Mouse (Mus musculus): ENCODE results near the gene Utrn. TPM values are rescaled to one million over a fixed set of nuclear protein-coding genes. Genes with fewer than 3 reads are reported as not detected.

Gene Utrn
- polyA plus RNA-seq, 1 experiment from 2014 or later, result 88.4 TPM

DNA sequence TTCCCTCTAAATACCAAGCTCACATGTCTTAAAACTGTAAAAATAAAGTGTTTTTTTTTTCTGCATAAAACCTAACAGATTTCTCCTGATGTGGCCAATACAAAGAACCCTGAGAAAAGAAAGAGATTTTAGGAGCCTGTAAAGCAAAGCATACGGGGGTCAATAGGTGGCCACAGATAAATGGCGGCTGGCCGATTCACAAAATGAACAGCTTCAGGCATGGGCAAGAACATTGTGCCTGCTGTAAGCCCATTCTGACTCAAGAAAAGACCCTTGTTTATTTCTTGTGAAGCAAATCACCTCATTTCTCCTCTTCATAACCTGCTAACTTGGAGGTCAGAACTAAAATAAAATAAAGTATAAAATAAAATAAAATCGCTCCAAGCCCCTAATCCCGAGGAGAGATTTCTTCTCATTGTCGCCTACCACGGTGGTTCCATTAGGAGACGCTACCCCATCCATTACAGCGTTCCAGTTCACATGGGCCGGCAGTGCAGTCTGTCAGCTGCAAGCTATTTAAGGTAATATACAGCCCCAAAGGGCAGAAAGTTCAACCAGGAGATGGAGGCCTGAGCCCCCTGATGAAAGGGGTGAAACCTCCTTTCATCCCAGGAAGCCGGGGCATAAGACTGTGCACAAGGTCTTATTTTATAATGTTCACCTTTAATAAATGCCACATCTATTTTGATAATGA, 316.8 kb downstream of the Utrn start:
- no peak for DNase-seq (ENCODE audit: low spot score)
- Histone ChIP-seq H3K36me3 (ENCODE audit: insufficient read depth, low read length) (no peaks in the 10 kb centered on the region), H3K4me3 (ENCODE audit: low read depth, low read length) (no peak overlapping the region), H3K4me1 (ENCODE audit: insufficient read depth, low read depth, low read length) (peaks cover 3% of the 10 kb centered on the region; the same call in 1 of the 2 replicates), H3K27ac (ENCODE audit: low read length) (no peak overlapping the region), H3K9ac (replicated peaks; ENCODE audit: low read depth) (no peak overlapping the region), H3K9me3 (ENCODE audit: low read length) (no peaks in the 10 kb centered on the region), H3K27me3 (replicated peaks; ENCODE audit: insufficient read depth, low read length) (no peaks in the 10 kb centered on the region), H3K4me2 (replicated peaks; ENCODE audit: low read depth, low read length) (no peak overlapping the region)
- ATAC-seq, result no peak
- WGBS, result 69% methylated on average over 11 of the region's 11 CpGs
- no peak for TF ChIP-seq EP300 (IDR thresholded peaks at IDR 0.05)
- no peak for TF ChIP-seq CTCF (IDR thresholded peaks at IDR 0.05)

DNA sequence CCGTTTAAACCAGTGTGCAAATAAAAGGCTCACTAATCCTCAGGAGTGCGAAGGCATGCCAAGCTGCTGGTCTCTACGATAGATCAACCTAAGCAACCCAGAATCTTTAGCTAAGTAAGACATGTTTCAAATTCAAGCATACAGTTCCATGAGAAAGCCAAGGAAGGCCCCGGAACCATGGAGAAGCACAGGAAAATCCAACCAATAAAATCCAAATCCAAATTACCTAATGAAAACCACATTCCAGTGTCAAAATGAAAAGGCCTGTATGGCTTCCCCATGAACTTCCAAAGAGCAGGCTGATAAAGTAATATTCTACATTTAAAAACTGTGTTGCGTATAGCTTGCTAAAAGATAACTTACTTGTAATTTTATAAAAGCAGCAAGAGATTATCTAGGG, 317.4 kb downstream of the Utrn start:
- Histone ChIP-seq H3K9ac (replicated peaks; ENCODE audit: low read depth) (no peak overlapping the region), H3K4me3 (ENCODE audit: low read depth, low read length) (no peak overlapping the region), H3K9me3 (ENCODE audit: low read length) (no peaks in the 10 kb centered on the region), H3K4me1 (ENCODE audit: insufficient read depth, low read depth, low read length) (peaks cover 6% of the 10 kb centered on the region; the same call in 1 of the 2 replicates), H3K4me2 (replicated peaks; ENCODE audit: low read depth, low read length) (no peak overlapping the region), H3K27me3 (replicated peaks; ENCODE audit: insufficient read depth, low read length) (no peaks in the 10 kb centered on the region), H3K36me3 (ENCODE audit: insufficient read depth, low read length) (no peaks in the 10 kb centered on the region), H3K27ac (ENCODE audit: low read length) (no peak overlapping the region)
- TF ChIP-seq CTCF (IDR thresholded peaks at IDR 0.05) (no peak), EP300 (IDR thresholded peaks at IDR 0.05) (no peak)
- no peak for ATAC-seq
- no peak for DNase-seq (ENCODE audit: low spot score)
- WGBS, result 76% methylated on average over 5 of the region's 5 CpGs

DNA sequence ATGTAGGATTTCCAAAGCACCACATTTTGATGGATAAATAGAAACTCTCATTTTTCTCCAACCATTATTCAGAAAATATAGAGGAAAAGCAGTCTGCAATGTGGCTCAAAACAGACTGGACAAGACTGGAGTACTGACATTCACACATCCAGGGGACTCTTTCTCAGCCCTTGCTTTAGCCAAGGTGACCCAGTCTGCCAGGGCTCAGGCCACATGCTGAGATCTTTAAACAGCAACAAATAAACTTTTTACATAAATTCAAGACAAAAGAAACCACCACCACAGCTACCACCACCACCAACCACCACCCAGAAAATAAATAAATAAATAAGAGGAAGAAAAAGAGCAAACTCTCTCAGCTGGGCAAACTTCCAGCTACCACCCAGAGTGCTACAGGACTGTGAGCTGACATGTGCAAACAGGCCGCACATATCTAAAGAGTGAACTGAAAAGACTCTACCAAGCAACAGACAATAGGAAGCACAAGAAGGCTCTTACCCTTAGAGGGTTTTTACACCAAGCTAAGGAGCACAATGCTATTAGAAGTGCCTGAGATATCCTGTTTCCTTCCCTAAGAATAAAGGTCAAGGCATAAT, 319.1 kb downstream of the Utrn start:
- no peak overlapping the region for H3K9ac ChIP-seq (replicated peaks; ENCODE audit: low read depth)
- DNase-seq (ENCODE audit: low spot score) (peak; percentile 19), ATAC-seq (no peak; the same call in 1 of the 2 replicates)
- WGBS, result 13% methylated on average over 1 of the region's 1 CpGs
- H3K4me1 ChIP-seq (ENCODE audit: insufficient read depth, low read depth, low read length), result peaks cover 8% of the 10 kb centered on the region; the same call in 1 of the 2 replicates
- no peak overlapping the region for H3K27ac ChIP-seq (ENCODE audit: low read length)
- 0 out of 2 replicates have a peak, but pooled peaks cover 3% of the 10 kb centered on the region for H3K36me3 ChIP-seq (ENCODE audit: insufficient read depth, low read length)
- no peak overlapping the region for H3K4me3 ChIP-seq (ENCODE audit: low read depth, low read length)
- no peaks in the 10 kb centered on the region for H3K9me3 ChIP-seq (ENCODE audit: low read length)
- no peak for TF ChIP-seq CTCF (IDR thresholded peaks at IDR 0.05)
- TF ChIP-seq EP300 (IDR thresholded peaks at IDR 0.05), result no peak
- no peaks in the 10 kb centered on the region for H3K27me3 ChIP-seq (replicated peaks; ENCODE audit: insufficient read depth, low read length)
- no peak overlapping the region for H3K4me2 ChIP-seq (replicated peaks; ENCODE audit: low read depth, low read length)

DNA sequence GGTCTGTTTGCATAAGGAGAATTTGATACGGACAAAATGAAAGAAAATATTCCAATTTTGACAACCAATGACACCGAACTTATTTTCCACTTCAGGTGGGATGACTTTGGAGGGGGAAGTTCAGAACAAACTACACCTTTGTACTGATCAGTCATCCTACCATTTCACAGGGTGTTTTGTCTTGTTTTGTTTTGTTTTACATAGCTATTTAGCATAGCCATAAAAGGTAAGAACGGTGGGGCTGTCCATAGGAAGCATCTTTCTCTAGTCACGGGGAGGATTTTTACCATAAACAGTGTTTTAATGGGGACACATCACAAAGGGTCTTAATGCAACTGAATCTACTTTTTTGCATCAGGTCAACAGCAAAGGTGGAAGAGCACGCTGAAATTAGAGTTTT, 319.9 kb downstream of the Utrn start:
- Histone ChIP-seq H3K36me3 (ENCODE audit: insufficient read depth, low read length) (0 out of 2 replicates have a peak, but pooled peaks cover 3% of the 10 kb centered on the region), H3K27me3 (replicated peaks; ENCODE audit: insufficient read depth, low read length) (no peaks in the 10 kb centered on the region), H3K9ac (replicated peaks; ENCODE audit: low read depth) (no peak overlapping the region), H3K4me3 (ENCODE audit: low read depth, low read length) (no peak overlapping the region), H3K4me2 (replicated peaks; ENCODE audit: low read depth, low read length) (peak overlapping the region; percentile 60), H3K4me1 (ENCODE audit: insufficient read depth, low read depth, low read length) (peaks cover 8% of the 10 kb centered on the region; the same call in 1 of the 2 replicates), H3K9me3 (ENCODE audit: low read length) (no peaks in the 10 kb centered on the region), H3K27ac (ENCODE audit: low read length) (no peak overlapping the region)
- DNase-seq (ENCODE audit: low spot score) (no peak), ATAC-seq (no peak)
- TF ChIP-seq EP300 (IDR thresholded peaks at IDR 0.05), result no peak
- no peak for TF ChIP-seq CTCF (IDR thresholded peaks at IDR 0.05)
- 38% methylated on average over 5 of the region's 5 CpGs for WGBS

DNA sequence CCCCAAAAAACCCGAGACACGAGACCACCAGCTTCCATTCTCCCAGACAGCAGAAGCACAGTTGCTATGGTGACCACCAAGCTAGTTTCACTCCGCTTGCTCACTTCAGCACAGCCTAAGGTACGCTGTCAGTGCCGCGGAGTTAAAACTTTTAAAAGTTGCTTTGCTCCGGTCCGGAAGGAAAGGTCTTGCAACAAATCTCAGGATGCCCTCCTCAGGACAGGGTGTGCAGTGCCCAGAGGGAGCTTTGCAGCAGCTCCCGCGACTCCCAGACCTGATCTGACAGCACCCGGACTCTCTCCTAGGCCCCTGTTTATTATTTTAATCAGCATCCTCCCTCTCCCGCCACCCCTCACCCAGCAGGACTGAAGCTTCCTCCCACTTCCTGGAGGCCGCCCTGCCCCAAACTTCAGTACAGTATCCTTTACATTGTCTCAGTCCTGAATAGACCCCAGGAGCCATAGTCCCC, 320.5 kb downstream of the Utrn start:
- Histone ChIP-seq H3K9ac (replicated peaks; ENCODE audit: low read depth) (no peak overlapping the region), H3K27ac (ENCODE audit: low read length) (no peak overlapping the region), H3K9me3 (ENCODE audit: low read length) (no peaks in the 10 kb centered on the region), H3K4me1 (ENCODE audit: insufficient read depth, low read depth, low read length) (peaks cover 8% of the 10 kb centered on the region; the same call in 1 of the 2 replicates), H3K27me3 (replicated peaks; ENCODE audit: insufficient read depth, low read length) (no peaks in the 10 kb centered on the region), H3K36me3 (ENCODE audit: insufficient read depth, low read length) (0 out of 2 replicates have a peak, but pooled peaks cover 3% of the 10 kb centered on the region), H3K4me3 (ENCODE audit: low read depth, low read length) (peak overlapping the region; percentile 34), H3K4me2 (replicated peaks; ENCODE audit: low read depth, low read length) (peak overlapping the region; percentile 60)
- TF ChIP-seq EP300 (IDR thresholded peaks at IDR 0.05) (no peak), CTCF (IDR thresholded peaks at IDR 0.05) (peak; percentile 48)
- DNase-seq (ENCODE audit: low spot score) (peak; percentile 53), ATAC-seq (peak; percentile 73)
- 1% methylated on average over 13 of the region's 13 CpGs for WGBS

DNA sequence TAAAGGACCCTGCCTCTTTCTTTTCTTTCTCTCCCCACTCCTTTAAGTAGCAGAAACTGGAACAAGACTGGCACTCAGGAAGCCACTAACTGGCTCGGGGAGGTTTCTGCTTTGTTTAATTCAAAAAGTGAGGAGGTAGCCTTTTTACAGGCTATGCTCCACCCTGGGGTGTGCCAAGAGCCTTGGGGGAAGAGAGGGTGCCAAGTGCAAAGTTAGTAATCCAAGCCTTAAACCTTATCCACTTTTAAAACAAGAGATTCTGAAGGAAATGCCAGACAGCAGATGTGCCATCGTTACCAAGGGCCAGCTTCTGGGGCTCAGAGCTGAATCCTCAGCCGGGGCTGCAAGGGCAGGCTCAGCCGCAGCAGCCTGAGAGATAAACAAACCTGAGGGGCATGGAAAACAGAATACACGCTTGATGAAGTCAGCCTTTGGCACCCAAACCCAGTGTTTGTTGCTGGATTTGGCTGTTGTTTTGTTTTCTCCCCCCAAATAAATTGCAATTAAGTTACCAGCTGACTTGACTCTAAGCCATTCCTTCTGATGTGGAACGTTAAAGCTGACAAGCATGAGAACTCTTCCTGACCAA, 322.0 kb downstream of the Utrn start:
- DNase-seq (ENCODE audit: low spot score) (peak; percentile 11), ATAC-seq (no peak)
- 36% methylated on average over 6 of the region's 6 CpGs for WGBS
- TF ChIP-seq EP300 (IDR thresholded peaks at IDR 0.05), result no peak
- TF ChIP-seq CTCF (IDR thresholded peaks at IDR 0.05), result no peak
- no peak overlapping the region for H3K27ac ChIP-seq (ENCODE audit: low read length)
- peaks cover 8% of the 10 kb centered on the region; the same call in 1 of the 2 replicates for H3K4me1 ChIP-seq (ENCODE audit: insufficient read depth, low read depth, low read length)
- no peaks in the 10 kb centered on the region for H3K27me3 ChIP-seq (replicated peaks; ENCODE audit: insufficient read depth, low read length)
- H3K9ac ChIP-seq (replicated peaks; ENCODE audit: low read depth), result no peak overlapping the region
- 0 out of 2 replicates have a peak, but pooled peaks cover 3% of the 10 kb centered on the region for H3K36me3 ChIP-seq (ENCODE audit: insufficient read depth, low read length)
- H3K4me2 ChIP-seq (replicated peaks; ENCODE audit: low read depth, low read length), result 0 out of 2 replicates have a peak overlapping the region, but pooled peaks have one; percentile 19
- H3K9me3 ChIP-seq (ENCODE audit: low read length), result no peaks in the 10 kb centered on the region
- no peak overlapping the region for H3K4me3 ChIP-seq (ENCODE audit: low read depth, low read length)

All from lung, postnatal 0 days (tissue).